Mouse (Mus musculus) brain, embryonic 18.5 days (tissue): Measurements from ENCODE around the gene Cyp2c23.

Experiments used
- DNase-seq: peaks from one replicate; pipeline ENCODE4 v3.0.0-alpha.2; 2012; ENCODE audit warnings: low read depth, low spot score

Gene Cyp2c23

DNA sequence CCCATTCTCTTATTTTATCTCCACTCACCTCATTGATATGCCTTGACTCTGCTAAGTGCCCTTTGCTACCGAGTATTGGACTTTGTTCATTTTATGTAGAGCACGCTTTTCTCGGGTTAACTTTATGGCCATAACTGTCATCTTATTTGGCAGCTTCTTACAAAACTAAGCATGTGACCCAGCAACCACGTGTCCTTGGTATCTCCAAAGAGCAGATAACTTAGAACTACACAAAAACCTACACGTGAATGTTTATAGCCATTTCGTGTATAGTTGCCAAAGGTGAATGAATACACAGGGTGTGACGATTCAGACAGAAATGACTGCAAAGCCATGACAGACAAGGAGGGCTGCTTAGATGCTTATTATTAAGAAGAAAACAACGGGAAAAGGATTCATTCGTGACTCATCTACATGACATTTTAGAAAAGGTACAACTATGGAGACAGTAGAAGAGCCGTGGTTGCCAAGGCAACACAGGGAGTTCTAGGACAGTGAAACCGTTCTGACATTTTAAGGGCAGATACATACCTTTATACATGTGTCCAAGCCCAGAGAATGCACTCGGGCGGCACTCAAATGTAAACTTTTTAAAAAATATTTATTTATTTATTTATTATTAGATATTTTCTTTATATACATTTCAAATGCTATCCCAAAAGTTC lies 4.0 kb downstream of the Cyp2c23 start:
- no peak for DNase-seq

DNA sequence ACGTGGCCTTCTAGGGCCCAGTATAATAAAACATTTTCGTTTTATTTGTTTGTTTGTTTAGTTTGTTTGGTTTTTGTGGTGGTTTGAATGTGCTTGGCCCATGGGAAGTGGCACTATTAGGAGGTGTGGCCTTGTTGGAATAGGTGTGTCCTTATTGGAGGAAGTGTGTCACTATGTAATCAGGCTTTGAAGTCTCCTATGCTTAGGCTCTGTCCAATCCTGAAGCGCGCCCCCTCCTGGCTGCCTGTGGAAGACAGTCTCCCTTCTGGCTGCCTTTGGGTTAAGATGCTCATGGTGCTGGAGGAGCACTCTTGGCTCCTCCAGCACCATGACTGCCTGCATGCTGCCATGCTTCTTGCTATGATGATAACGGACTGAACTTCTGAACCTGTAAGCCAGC lies 5.9 kb downstream of the Cyp2c23 start:
- no peak for DNase-seq

DNA sequence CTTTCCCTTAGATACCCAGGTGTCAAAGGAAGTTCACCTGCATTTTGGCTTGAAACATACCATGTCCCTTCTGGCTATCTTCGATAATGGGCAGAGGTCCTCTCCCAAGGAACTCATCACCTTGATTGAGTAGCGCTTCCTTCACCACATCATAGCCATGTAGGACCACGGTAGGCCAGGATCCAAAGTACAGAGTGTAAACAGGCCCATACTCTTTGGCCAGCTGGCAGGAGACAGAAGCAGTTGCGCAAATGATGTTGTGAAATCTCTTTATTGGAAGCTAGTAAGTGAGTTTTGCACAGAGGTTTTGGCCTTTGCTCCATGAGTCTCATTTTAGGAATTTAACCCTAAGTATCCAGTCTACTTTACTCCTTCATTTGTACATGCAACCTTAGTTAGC lies 7.5 kb downstream of the Cyp2c23 start:
- DNase-seq, result no peak

DNA sequence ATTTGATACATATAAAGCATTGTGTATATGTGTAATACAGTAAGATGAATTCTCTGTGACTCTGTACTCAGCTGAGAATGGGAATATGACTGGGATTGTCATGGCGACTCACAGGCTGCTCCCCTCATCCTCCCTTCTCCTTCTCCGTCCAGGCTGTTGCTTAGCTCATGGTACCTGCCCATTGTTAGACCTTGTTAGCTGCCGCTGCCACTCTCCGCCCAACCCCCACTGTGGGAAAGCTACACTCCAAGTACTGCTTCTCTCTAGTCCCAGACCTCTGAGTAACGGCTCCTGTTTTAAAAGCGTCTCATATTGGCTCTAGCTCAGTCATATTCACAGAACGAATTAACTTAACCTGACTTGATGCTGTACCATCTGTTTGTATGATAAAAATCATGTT lies 9.3 kb downstream of the Cyp2c23 start:
- DNase-seq, result no peak

DNA sequence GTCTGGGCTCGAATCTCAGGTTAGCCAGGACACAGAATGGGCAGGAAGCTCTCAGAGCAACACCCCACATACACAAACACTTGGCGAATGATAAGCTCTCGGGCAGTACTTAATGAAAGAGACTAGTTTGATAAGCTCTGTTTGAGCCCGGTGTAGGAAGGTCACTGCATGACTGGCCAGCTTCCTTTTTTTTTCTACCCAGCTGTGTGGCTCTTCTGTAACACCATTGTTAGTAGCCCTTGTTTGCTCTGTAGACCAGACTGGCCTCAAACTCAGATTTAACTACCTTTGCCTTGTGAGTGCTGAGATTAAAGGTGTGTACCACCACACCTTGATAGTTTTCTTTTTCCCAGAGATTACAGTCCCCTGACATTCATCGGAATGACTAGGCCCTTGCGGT lies 15.1 kb downstream of the Cyp2c23 start:
- DNase-seq, result no peak

DNA sequence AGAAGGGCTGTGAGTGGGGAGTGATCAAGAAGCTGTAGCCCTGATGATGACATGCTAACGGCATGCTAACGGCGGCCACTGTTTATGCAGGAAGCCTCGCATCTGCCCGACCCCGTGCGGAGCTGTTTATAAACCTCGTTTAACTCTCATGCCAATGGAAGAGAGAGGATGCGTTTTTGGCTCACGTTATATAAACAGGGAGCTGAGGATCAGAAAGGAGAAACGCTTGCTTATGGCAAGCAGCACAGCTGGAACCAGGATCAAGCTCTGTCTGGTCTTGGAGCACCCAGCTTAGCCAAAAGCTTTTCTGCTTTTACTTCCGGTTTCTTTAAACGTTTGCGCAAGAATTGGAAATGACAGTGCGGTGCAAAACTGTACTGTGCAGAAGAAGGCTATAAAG lies 20.2 kb downstream of the Cyp2c23 start:
- DNase-seq, result no peak

DNA sequence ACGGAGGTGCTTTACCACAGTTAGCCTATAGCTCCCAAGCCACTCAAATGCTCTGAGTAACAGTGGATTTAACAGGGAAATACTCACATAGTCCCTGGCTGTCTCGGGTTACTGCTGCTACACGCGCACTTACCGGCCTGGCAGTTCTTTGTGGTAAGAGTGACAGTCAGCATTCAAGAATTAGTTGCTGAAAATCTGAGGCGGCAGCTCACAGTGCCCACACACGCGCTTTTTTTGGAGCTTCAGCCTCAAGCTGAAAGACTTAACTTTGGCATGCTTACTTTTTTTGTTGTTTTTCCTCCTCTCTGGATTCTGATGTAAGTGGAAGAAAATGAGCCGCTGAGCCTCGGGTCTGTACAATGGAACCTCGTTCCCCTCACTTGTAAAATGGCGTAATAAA lies 21.8 kb downstream of the Cyp2c23 start:
- no peak for DNase-seq

DNA sequence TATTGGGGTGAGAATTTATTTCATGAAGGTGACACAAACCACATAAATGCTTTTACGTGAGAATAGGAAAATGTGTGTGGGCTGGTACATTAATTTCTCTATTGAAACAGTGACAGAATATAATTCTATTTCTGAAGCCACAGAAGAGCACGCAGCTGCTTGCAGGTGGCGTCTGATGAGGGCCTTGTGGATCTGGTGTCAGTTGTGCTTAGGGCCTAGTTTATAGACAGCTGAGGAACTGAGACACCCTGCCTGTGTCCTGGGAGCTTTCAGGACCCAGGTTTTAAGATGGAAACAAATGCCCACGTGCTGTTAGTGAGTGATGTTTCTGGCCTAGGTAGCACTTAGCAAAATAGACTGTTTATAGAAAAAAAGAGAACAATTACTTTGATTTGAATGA lies 24.0 kb downstream of the Cyp2c23 start:
- DNase-seq, result no peak

DNA sequence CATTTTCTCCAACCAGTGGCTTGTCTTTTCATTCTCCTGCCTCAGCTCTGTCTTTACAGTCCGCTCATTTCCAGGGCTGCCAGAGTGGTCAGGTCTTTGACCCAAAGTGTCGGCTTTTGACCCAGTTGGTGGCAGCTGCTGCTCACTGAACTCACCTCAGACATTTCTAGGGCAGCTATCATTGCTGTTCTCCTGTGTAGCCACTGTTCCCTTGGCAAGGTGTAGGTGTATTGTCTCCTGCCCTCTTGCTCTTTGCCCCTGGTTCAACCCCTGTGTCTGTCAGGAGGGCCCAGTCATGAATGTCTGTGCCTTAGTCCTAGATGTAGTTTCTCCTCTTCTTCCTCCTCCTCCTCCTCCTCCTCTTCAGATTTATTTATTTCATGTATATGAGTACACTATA lies 24.7 kb downstream of the Cyp2c23 start:
- no peak for DNase-seq

DNA sequence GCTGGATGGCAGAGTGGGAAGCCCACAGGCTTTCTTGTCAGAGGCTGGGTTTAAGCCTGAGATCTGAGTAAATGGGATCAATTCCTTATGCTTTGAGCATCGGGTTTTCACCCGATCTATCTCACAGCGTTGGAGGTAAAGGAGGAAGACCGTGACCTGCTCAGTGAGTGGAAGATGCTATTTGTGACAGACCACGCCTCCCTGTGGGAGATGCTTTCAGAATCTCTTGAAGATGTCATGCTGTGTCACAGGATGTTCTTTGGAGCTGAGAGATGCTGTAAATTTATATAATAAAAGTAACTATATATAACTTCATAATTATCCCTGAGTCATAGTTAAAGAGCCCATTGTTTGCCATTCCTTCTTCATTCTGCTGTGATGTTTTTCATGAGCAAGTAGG lies 28.3 kb downstream of the Cyp2c23 start:
- DNase-seq, result no peak

DNA sequence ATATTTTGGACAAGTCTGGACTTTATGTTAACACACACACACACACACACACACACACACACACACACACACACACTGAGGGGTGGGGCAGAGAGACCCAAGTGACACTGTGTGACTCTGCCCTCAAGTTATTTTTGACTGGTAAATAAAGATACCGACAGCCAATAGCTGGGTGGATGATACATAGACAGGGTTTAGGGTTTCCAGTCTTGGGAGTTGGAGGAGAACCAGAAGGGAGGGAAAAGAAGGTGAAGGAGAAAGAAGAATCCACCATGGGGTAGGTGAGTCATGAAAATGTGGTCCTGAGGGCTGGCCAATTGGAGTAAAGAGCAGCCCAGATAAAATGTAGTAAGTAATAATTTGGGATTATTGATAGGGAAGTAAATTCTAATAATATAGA lies 28.9 kb downstream of the Cyp2c23 start:
- no peak for DNase-seq

DNA sequence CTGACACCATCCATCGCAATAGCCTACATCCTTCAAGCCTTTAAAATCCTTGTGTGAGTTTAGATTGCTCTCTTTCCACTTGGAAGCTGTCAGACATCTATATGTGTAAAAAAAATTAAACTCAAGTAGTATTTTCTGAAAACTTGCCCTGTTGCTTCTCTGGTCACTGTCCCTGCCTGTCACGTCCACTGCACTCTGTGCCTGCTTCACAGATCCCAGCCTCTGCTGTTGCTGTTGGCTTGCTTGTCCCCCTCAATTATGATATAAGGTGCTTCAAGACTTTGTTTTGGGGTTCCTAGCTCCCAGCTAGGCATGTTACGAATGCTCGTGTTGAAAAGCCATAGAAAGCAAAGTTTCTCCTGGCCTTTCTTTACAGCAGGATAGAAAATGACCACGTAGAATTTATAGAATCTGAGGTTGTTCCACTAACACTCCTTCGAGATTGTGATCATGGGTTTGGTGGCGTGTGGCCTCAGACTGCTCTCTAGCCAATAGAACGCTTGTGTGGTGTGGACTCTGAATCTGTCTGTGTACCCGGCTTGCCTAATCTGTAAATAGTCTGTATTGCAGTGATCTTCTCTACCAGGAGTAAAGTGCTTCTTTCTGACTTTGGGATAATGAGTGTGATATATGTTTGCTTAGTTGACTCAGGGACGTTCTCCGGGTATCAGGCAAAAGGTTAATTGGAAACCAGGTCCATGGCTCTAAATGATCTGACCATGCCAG lies 30.0 kb downstream of the Cyp2c23 start:
- DNase-seq, result no peak

DNA sequence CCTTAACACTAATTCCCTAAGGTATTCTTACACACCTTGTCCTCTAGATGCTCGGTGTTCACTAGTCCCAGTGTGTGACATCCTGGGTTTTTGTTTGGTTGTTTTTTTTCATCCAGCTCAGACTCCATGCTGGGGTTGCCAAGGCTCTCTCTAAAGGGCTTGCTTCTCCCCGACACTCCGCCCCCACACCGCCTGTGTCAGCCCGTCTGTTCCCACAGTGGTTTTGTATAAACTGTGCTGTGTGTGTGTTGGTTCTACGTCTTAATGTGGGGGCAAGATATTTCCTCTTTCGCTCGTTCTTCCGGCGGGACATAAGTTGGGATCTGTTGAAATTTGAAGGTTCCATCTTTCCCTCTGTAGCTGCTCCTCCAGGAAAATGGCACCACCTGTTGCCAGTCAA lies 30.9 kb downstream of the Cyp2c23 start:
- no peak for DNase-seq

DNA sequence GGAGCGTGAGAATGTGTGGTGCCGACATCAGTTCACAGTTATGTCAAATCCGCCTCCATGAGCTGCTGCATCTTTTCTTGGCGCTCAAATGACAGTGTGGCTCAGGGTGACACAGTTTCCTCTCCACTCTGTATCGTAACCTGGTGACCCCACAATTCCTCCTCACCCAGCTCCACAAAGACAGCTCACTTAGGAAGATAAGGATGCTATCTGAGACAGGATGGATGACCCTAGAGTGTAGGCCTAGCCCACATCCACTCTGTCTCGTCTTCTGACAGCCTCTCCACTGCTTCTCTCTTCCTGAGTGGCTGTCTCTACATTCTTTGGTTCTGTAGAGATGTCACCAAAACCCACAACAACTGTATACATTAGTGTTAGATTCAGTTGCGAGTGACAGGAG lies 33.6 kb downstream of the Cyp2c23 start:
- no peak for DNase-seq

DNA sequence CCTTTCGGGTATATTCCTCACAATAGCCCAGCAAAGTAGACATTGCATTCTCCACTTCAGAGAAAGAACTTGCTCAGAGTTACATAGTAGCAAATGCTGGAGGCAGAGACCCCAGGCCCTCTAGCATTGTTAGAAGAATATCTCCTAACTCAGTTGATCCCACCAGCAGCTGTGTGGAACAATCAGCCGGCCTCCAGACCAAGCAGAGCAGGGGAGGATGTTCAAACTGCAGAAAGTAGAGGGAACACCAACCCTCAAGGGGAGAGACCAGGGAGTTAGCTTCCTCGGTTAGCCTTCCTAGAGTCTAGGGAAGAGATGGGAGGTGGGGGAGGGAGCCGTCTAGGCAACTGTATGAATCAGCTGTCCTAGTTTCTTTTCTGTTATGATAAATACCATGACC lies 36.5 kb downstream of the Cyp2c23 start:
- no peak for DNase-seq

DNA sequence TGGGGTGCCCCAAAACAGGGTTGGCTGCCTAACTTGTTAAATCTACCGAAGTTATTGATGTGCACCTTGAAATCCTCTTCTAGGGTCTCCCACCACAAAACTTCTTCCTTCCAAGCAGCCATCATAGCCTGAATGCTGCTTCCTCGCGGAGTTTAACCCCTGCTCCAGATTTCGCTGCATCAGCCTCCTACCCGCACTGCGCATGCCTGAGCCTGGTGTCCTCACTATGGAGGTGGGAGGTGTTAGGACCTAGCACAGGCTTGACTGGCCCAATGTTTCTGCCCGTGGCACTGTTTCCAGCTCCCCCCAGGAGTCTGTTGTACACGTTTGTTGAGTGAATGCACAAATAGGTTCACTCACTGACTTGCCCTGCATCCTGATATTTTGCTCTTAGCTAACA lies 38.6 kb downstream of the Cyp2c23 start:
- DNase-seq, result no peak

DNA sequence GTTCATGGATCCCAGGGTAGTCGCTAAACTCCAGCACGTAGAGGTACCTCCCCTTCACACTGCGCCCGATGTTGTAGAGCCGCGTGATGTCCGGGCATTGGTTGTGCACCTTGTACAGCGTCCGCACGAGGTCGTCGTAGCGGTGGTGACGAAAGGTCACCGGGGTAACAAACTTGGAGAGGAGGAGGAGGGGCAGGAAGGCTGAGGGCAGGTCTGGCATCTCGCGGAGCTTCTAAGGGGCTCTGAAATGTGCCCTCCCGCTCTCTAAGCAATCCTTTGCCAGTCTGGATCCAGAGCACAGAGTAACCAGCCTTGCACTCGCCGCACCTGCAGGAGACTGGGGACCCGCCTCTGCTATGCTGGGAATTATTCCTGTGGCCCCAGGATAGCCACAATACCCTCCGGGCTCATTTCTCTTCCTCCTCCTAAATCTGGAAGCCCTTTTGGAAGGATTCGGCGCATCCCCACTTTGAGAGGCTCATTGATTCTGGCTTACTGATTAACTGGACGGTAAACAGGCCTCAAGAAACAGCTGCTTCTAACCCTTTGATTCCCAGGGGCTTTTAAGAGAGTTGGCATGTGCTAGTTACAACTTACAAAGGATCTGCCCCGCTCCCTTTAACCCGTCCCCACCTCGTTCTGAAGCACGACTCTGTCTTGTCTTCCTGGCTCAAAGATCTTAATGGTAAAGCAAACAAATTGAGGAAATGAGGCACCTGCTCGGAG lies 42.8 kb downstream of the Cyp2c23 start, which contains the start of gene Cpn1:
Cpn1 (minus strand) TSS at position 488 of the 726 bp plus-strand sequence.
- DNase-seq, result no peak

DNA sequence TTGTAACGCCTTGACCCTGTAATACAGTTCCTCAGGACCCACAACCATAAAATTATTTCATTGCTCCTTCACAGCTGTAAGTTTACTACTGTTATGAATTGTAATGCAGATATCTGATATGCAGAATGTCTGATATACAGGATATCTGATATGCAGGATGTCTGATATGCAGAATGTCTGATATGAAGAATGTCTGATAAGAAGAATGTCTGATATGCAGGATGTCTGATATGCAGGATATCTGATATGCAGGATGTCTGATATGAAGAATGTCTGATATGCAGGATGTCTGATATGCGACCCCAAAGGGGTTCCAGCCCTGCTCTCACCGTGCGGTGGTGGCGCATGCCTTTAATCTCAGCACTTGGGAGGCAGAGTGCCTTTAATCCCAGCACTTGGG lies 47.0 kb downstream of the Cyp2c23 start:
- no peak for DNase-seq

DNA sequence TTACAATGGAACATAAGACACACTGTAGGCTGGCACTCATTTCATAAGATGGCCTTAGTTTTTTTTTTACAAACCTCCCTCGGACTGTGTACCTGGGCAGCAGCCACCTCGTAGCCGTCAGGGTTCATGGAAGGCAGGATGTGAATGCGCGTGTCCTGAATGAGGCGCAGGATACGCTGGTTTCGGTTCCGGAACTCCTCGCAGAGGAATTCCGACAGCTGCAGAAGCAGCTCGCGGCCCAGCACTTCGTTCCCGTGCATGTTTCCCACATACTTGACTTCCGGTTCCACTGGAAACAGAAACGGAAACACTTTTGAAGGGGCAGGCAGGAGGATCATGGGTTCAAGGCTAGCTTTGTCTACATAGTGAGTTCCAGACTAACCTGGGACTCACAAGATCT lies 48.3 kb downstream of the Cyp2c23 start:
- DNase-seq, result no peak

DNA sequence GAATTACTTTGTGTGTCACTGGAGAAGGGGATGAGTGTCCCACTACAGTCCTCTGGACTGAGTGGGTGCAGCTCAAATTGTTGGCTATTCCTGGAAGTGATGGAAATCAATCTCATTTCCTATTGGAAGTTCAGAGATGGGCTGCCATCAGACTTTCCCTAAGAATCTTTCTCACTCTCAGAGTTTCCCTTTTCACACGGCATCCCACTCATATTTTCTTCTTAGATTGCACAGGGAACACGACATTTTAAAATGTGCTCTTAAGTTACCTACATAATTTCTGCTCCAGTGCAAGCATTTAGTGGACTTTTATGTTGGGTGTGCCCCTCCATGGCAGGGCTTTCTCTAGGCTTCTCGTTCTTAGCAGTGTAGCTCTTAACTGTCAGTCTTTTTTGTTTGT lies 51.2 kb downstream of the Cyp2c23 start:
- no peak for DNase-seq

DNA sequence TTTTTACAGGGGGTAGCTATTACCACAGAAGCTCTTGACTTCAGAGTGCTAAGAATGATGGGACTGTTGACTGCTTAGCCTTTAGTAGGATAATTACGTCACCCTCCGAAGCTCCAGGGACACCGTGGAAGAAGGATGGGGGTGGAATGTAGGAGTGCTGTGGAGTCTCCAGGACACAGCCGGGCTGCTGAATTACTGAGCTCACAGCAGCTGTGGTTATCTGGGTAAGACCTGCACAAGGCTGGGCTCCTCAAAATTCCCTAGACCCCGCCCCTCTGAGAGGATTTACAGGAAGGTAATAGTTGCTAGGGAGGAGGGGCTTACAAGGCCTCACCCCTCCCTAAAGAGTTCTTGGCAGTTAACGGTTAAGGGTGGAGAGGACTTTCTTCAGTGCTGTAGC lies 52.3 kb downstream of the Cyp2c23 start:
- DNase-seq, result no peak

DNA sequence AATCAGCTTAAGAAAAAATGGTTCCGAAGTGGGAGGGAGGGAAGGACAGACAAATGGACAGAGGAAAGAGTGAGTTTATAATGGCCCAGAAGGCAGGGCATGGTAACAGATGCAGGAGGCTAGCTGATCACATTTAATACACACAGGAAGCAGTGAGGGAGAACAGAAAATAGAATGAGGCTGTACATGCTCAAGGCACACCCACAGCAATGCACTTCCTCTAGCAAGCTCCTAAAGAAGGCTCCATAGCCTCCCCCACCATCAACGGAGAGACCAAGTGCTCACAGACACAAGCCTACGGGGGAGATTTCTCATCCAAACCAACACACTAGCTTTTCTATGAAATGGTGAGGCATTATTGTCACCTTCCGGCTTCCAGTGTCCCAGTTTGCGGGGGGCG lies 54.8 kb downstream of the Cyp2c23 start:
- no peak for DNase-seq

DNA sequence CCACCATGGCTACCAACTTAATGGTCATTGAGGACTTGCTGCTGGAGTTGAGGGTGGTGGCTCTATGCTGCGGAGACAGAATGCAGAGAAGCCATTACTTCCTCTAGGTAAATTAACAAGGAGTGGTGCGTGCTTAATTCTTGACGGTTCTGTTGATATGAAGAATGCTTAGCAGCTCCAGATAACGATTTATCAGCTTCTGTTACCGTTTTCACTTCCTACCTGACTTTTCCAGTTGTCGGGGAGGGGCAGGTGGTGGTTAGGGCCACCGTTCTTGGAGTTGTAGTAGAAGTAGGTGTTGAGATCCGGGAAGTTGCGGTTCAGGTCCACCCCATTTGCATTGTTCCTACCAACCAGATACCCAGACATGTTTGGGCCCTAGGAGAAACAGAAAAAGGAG lies 55.3 kb downstream of the Cyp2c23 start:
- DNase-seq, result no peak
